Mouse (Mus musculus) heart, postnatal 0 days (tissue): ENCODE results near the gene Npr3. TPM values are rescaled to one million over a fixed set of nuclear protein-coding genes. Genes with fewer than 3 reads are reported as not detected.

Source experiments
- ATAC-seq: fragments of 200-750 bp; cut with Nextera tagmentation; 2 replicates; pipeline ENCODE4 v1.8.0; 2017; ENCODE audit warnings: low read depth, moderate number of reproducible peaks, moderate library complexity; ENCODE audit not compliant: insufficient read depth
- DNase-seq: peaks from one replicate; pipeline ENCODE4 v3.0.0-alpha.2; 2016; ENCODE audit warnings: low spot score
- H3K27ac ChIP-seq: fragments of 300-500 bp; sonication (generic); 2 replicates; pipeline ENCODE4 v1.5.1; 2014; ENCODE audit warnings: low read depth, mild to moderate bottlenecking
- H3K27me3 ChIP-seq: fragments of 300-500 bp; sonication (generic); 2 replicates; pipeline ENCODE4 v1.6.1; 2014; ENCODE audit warnings: low read length, mixed read lengths; ENCODE audit not compliant: control insufficient read depth, insufficient read depth
- H3K36me3 ChIP-seq: fragments of 300-500 bp; sonication (generic); replicated peaks from 2 replicates; pipeline ENCODE4 v1.6.1; 2014; ENCODE audit warnings: low read length, mixed read lengths; ENCODE audit not compliant: control insufficient read depth, insufficient read depth
- H3K4me1 ChIP-seq: fragments of 300-500 bp; sonication (generic); 2 replicates; pipeline ENCODE4 v1.6.1; 2014; ENCODE audit warnings: antibody characterized with exemption; ENCODE audit not compliant: control insufficient read depth, insufficient read depth
- H3K4me2 ChIP-seq: fragments of 300-500 bp; sonication (generic); 2 replicates; pipeline ENCODE4 v1.6.1; 2014; ENCODE audit warnings: low read depth, mild to moderate bottlenecking, low read length, moderate library complexity
- H3K4me3 ChIP-seq: fragments of 300-500 bp; sonication (generic); 2 replicates; pipeline ENCODE4 v1.5.1; 2014; ENCODE audit warnings: low read depth, low read length
- H3K9ac ChIP-seq: fragments of 300-500 bp; sonication (generic); replicated peaks from 2 replicates; pipeline ENCODE4 v1.6.1; 2014; ENCODE audit warnings: low read depth, low read length, mixed read lengths
- H3K9me3 ChIP-seq: fragments of 300-500 bp; sonication (generic); replicated peaks from 2 replicates; pipeline ENCODE4 v1.6.1; 2016; ENCODE audit warnings: low read length; ENCODE audit not compliant: control insufficient read depth
- CTCF ChIP-seq: IDR thresholded peaks from 2 replicates; pipeline ENCODE4 v1.5.1; 2016; ENCODE audit warnings: antibody characterized with exemption, control low read depth, low read depth
- EP300 ChIP-seq: IDR thresholded peaks from 2 replicates; pipeline ENCODE4 v1.6.1; 2016; ENCODE audit warnings: antibody characterized with exemption, low read depth
- WGBS: fragments of 180-500 bp; shearing (Covaris S2); extraction: QIAGEN DNeasy Blood & Tissue Kit; methylation state at CpG from one replicate; pipeline ENCODE4 v1.1.7; 2014; 5-methylcytosine and 5-hydroxymethylcytosine counted together
- polyA plus RNA-seq: library from polyadenylated mRNA; unstranded; fragments of >200 nt; fragmentation: Nextera tagmentation; extraction: Ambion mirVana; gene quantifications from 2 replicates; pipeline ENCODE4 v1.2.1, GENCODE M21; 2015
- total RNA-seq: library from RNA; depleted of rRNA; stranded (reverse); fragments of >200 nt; gene quantifications from 2 replicates; pipeline ENCODE4 v1.2.3, GENCODE M21; 2014; ENCODE audit warnings: low replicate concordance; rRNA removed

The Npr3 gene
- total and polyA plus RNA-seq, 2 experiments from 2014 or later = 5.3 to 38.8 TPM

DNA sequence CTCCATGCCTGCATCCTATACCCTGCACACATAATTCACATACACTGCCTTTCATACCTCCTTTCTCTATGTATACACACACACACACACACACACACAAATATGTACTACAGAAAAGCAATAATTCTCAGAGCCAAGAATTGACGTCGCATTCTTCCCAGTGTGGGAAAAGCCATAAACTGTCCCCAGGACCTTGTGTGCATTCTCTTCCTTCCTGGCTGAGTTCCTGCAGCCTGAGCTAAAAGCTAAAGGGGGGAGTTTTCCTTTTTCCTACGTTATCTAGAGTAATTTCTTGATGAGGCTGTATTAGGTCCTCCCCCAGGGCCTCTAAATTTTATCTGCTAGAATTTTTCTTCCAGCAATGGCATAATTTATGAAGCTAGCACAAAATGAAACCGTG lies 103.5 kb downstream of the Npr3 start:
- Histone ChIP-seq H3K4me1 (peaks cover 6% of the 10 kb centered on the region), H3K9ac (no peak overlapping the region), H3K36me3 (no peaks in the 10 kb centered on the region), H3K4me2 (no peak overlapping the region), H3K27me3 (no peaks in the 10 kb centered on the region), H3K4me3 (no peak overlapping the region), H3K27ac (no peak overlapping the region), H3K9me3 (no peaks in the 10 kb centered on the region)
- ATAC-seq (no peak), DNase-seq (peak; percentile 13)
- WGBS = 51% methylated on average over 4 of the region's 4 CpGs
- no peak for TF ChIP-seq EP300
- no peak for TF ChIP-seq CTCF

DNA sequence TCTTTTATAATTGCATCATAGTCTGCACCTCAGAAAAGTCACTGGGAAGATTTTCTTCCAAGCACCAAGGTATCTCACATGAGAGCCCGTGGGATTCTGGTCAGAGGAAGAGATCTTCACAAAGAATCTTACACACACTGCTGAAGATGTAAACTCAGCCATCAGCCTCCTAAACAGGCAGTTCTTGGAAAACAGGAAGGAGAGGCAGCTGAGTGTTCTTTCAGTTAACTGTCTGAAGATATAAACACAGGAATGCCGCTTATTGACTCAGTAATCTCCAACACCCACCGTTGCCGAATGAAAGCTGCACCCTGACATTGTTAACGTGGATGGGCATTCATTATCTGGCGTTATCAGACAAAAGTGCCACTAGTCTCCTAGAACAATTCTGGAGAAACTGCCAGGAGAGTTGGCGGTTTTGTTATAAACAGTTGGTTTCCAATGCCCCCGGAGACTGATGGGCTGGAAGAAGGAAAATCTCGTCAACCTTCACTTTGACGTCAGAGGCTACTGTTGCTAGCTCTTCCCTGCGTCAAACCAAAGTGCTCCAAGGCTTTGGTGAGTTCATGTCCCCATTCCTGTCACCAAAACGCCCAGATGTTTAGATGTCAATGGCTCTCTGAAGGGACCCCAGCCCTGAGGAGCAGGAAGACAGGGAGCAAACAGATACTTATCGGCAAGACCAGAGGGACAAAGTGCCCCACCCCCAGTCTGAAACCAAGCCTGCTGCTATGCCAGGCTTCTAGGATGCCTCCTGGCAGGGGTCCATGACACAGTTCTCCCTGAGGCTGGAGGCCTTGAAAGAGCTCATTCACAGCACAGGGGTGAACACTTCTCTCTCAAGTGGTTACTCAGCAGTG lies 105.0 kb downstream of the Npr3 start:
- H3K9ac ChIP-seq = no peak overlapping the region
- ATAC-seq (no peak), DNase-seq (peak; percentile 10)
- TF ChIP-seq CTCF (no peak), EP300 (no peak)
- 22% methylated on average over 13 of the region's 13 CpGs for WGBS
- H3K27me3 ChIP-seq = no peaks in the 10 kb centered on the region
- no peaks in the 10 kb centered on the region for H3K9me3 ChIP-seq
- H3K4me3 ChIP-seq = no peak overlapping the region
- H3K36me3 ChIP-seq = no peaks in the 10 kb centered on the region
- no peak overlapping the region for H3K27ac ChIP-seq
- peaks cover 6% of the 10 kb centered on the region for H3K4me1 ChIP-seq
- peak overlapping the region; percentile 15; the same call in 1 of the 2 replicates for H3K4me2 ChIP-seq

DNA sequence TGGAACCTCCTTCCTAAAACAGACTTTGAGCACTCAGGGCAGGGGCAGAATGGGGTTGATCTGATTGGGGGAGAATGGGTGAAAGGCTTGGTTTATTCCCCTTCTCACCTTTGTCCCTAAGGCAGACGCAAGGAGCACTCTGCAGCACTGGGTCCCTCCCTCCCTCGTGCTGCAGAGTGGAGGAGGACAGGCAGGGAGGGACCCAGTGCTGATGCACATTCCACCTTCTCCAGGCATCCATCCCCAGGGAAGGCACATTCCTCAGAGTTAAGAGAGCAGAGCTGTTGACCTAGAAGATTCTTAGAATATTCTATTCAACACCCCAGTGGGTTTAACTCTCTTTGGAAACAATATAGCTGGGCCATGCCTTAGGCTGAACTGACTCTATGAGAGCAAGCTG lies 112.5 kb downstream of the Npr3 start:
- WGBS = 48% methylated on average over 2 of the region's 2 CpGs
- no peak overlapping the region for H3K9ac ChIP-seq
- ATAC-seq = no peak
- H3K36me3 ChIP-seq = no peaks in the 10 kb centered on the region
- no peak for TF ChIP-seq CTCF
- TF ChIP-seq EP300 = no peak
- H3K27me3 ChIP-seq = no peaks in the 10 kb centered on the region
- H3K4me1 ChIP-seq = no peaks in the 10 kb centered on the region
- no peaks in the 10 kb centered on the region for H3K9me3 ChIP-seq
- H3K4me2 ChIP-seq = no peak overlapping the region
- DNase-seq = no peak
- no peak overlapping the region for H3K27ac ChIP-seq
- H3K4me3 ChIP-seq = no peak overlapping the region

Other genes starting within 250 kb of the Npr3 start
- 46.1 and 77.8 TPM in 2 replicates for gene Sub1, start 89.7 kb upstream of the Npr3 start, total RNA-seq
- 483 and 491 TPM in 2 replicates for gene Sub1, start 89.7 kb upstream of the Npr3 start, polyA plus RNA-seq
- gene Zfr, start 210.5 kb upstream of the Npr3 start, total RNA-seq = 119 and 198 TPM in 2 replicates
- 74.3 and 79.9 TPM in 2 replicates for gene Zfr, start 210.5 kb upstream of the Npr3 start, polyA plus RNA-seq